Mouse (Mus musculus) spleen, adult 2 months (tissue): ENCODE measurements at regions not wholly inside any gene's neighbourhood (a gene's known extent, or its start where the extent isn't known, plus 50 kb on each side); places are given as distances from the start of the nearest gene placed in this dataset.

ENCODE experiments used
- DNase-seq, 2 experiments: peaks; one replicate each; pipeline versions ENCODE4 v3.0.0 to v3.0.0-alpha.2; 2012 to 2021; ENCODE audit warnings: low spot score in 2 of 2, low read depth in 1 of 2
- H3K27ac ChIP-seq: fragments of 200-500 bp; 2 replicates; pipeline ENCODE4 v1.5.1; 2012; ENCODE audit warnings: low read length, inconsistent platforms; ENCODE audit not compliant: insufficient read depth
- H3K27me3 ChIP-seq: fragments of 200-500 bp; 2 replicates; pipeline ENCODE4 v1.6.1; 2012; ENCODE audit warnings: mild to moderate bottlenecking, moderate library complexity, low read length, inconsistent platforms; ENCODE audit not compliant: control insufficient read depth, insufficient read depth
- H3K36me3 ChIP-seq: fragments of 200-500 bp; 2 replicates; pipeline ENCODE4 v1.6.1; 2012; ENCODE audit warnings: mild to moderate bottlenecking, low read length, inconsistent platforms; ENCODE audit not compliant: control insufficient read depth, insufficient read depth
- H3K4me1 ChIP-seq: fragments of 200-500 bp; 2 replicates; pipeline ENCODE4 v1.6.1; 2011; ENCODE audit warnings: inconsistent platforms; ENCODE audit not compliant: control insufficient read depth, insufficient read depth, insufficient read length
- H3K4me3 ChIP-seq: fragments of 200-500 bp; 2 replicates; pipeline ENCODE4 v1.5.1; 2011; ENCODE audit warnings: mild to moderate bottlenecking, inconsistent platforms; ENCODE audit not compliant: insufficient read depth, insufficient read length; ENCODE audit errors: extremely low read depth
- CTCF ChIP-seq: fragments of 200-500 bp; IDR thresholded peaks from 2 replicates; pipeline ENCODE4 v1.5.1; 2011; ENCODE audit warnings: mild to moderate bottlenecking, inconsistent platforms; ENCODE audit not compliant: insufficient read depth, insufficient read length, insufficient replicate concordance; ENCODE audit errors: extremely low read depth
- POLR2A ChIP-seq: fragments of 200-500 bp; IDR thresholded peaks from 2 replicates; pipeline ENCODE4 v1.6.1; 2011; ENCODE audit warnings: low read depth, low read length, inconsistent platforms
- WGBS: fragments of 180-500 bp; shearing (Covaris S2); methylation state at CpG from one replicate; pipeline ENCODE4 v1.1.7; 2018; 5-methylcytosine and 5-hydroxymethylcytosine counted together

DNA sequence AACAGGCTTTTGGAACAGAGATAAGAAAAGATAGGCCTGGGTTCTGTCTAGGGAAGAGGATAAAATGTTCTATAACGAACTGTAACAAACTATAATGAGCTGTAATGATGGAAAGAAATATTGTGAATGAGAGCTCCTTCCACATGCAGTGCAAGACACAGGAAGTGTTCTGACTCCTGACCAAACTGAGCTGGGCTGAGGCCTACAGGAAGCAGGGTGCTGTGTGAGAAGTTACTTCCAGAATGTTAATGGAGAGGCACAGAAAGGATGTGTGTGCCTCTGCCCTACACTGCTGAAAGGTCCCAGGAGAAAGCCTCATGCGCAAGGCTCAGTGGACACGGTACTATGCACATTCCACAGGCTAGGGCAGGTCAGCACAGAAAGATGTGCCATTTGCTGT, 80.8 kb downstream of the Gm12728 start:
- WGBS, result 82% methylated on average over 3 of the region's 3 CpGs
- no peak for TF ChIP-seq CTCF
- no peak for TF ChIP-seq POLR2A
- H3K4me1 ChIP-seq, result no peaks in the 10 kb centered on the region
- H3K36me3 ChIP-seq, result no peaks in the 10 kb centered on the region
- no peak overlapping the region for H3K27ac ChIP-seq
- H3K4me3 ChIP-seq, result no peak overlapping the region
- no peaks in the 10 kb centered on the region for H3K27me3 ChIP-seq
- no peak for DNase-seq

DNA sequence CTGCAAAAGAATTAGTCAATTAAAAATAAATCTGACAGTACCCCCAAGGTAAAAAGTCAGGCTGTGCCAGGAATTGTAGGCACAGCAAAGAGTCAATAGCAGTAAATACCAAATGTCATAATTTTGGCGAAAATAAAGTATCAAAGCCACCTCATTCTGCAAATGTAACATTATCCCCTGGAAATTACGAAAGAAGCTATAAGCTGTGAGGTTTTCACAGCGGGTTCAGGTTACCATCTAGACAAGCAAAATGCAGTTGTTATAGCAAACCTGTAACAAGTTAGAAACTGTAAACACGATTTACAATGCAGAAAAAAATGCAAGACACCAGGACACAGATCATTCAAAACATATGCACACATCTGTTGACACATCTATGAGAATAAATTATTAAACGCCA, 87.6 kb downstream of the Gm12728 start:
- Histone ChIP-seq H3K4me1 (no peaks in the 10 kb centered on the region), H3K36me3 (no peaks in the 10 kb centered on the region), H3K4me3 (no peak overlapping the region), H3K27me3 (no peaks in the 10 kb centered on the region), H3K27ac (no peak overlapping the region)
- DNase-seq, result no peak
- TF ChIP-seq CTCF (no peak), POLR2A (no peak)
- WGBS, result 80% methylated on average over 5 of the region's 5 CpGs

DNA sequence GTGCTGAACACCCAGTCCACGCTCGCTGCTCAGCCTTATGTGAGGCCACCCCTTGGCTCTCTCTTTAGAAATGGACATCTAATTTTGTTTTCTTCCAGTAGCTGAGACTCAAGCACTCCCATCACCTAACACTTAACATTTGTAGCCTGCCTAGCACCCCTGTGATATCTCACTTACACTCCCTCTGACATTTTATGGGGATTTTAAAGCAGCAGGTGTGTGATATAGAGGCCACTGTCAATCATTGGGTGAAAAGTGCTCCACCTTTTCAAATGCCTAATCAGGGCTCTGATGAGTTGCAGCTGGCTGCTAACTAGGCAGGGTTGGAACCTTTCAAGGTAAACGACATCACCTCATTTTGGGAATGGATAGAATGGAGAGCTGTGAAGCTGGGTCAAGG, 90.2 kb downstream of the Gm12728 start:
- Histone ChIP-seq H3K4me1 (no peaks in the 10 kb centered on the region), H3K27ac (no peak overlapping the region), H3K27me3 (no peaks in the 10 kb centered on the region), H3K36me3 (no peaks in the 10 kb centered on the region), H3K4me3 (no peak overlapping the region)
- no peak for TF ChIP-seq CTCF
- TF ChIP-seq POLR2A, result no peak
- no peak for DNase-seq
- WGBS, result 90% methylated on average over 3 of the region's 3 CpGs

DNA sequence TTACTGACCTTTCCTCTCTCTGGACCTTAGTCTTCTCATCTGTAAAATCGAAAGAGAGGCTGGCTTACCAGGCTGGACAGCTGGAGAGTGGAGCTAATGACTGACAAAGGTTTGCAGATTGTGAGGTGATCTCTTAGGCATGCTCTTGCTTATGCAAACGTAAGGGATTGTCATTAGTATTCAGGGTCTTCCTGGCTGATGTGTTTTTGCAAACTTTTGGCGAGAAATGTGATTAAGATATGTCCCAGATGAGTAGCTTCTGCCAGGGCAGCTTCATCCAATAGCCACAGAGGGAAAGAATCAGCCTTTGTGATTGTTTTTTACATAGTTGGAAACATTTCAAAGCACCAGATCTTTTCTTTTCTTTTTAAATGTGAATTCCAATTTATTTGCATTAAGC, 95.1 kb downstream of the Gm12728 start:
- no peak for DNase-seq
- Histone ChIP-seq H3K27me3 (no peaks in the 10 kb centered on the region), H3K27ac (no peak overlapping the region), H3K4me3 (no peak overlapping the region), H3K4me1 (no peaks in the 10 kb centered on the region), H3K36me3 (no peaks in the 10 kb centered on the region)
- WGBS, result 76% methylated on average over 3 of the region's 3 CpGs
- TF ChIP-seq CTCF (no peak), POLR2A (no peak)

DNA sequence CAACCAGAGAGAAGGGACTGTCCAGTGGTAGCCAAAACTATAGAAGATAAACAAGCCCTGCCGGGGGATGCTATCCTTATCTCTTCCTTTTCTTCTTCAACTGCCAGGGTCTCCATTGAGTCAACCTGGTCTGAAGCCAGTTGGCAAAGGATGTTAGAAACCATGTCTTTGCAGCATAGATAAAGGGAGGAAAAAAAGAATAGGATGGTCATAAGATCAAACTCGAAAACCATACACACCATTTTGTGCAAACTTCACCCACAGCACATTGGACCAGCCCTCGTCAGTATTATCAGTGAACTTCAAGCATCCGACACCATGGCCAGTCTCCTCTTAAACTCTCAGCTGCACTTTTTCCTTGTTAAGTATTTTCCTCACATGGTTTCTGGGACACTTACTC, 101.8 kb downstream of the Gm12728 start:
- no peak overlapping the region for H3K4me3 ChIP-seq
- no peak for DNase-seq
- no peak overlapping the region for H3K27ac ChIP-seq
- 79% methylated on average over 4 of the region's 4 CpGs for WGBS
- no peaks in the 10 kb centered on the region for H3K36me3 ChIP-seq
- TF ChIP-seq CTCF, result no peak
- no peak for TF ChIP-seq POLR2A
- no peaks in the 10 kb centered on the region for H3K4me1 ChIP-seq
- H3K27me3 ChIP-seq, result no peaks in the 10 kb centered on the region

DNA sequence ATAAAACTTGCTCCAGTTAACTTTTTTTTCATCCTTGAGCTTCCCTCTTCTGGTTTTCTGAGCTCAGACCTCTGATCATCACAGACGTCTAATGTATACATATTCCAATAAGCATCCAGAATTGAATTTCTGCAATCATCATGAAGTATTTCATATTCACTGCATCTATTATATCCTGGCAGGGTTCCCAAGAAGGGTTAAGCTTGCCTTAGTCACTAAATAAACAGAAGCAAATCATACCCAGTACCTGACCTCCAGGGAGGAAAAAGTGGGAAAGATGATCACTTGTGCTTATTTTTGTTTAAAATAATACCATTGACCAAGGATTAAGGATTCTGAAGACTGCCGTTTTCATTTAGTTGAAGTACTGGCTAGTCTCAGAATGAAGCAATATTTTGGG, 102.4 kb downstream of the Gm12728 start:
- DNase-seq, result no peak

DNA sequence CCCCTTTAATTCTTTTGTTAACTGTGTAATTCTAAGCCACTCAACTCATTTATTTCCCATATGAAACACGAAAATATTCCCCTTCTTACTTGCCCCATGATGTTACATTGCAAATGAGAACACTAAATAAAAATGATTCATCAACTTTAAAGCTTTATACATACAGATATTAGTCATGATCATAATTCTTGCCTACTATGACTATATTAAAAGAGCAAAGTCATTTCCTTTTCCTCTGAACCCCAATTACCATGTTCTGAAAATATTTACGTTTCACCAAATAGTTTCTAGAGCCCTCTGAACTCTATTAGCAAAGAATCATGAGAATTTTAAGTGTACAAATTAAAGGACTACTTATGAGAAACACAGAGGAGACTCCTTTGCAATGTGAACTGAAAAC, 105.4 kb downstream of the Gm12728 start:
- Histone ChIP-seq H3K27ac (no peak overlapping the region), H3K4me3 (no peak overlapping the region), H3K36me3 (no peaks in the 10 kb centered on the region), H3K27me3 (no peaks in the 10 kb centered on the region), H3K4me1 (no peaks in the 10 kb centered on the region)
- no peak for DNase-seq
- WGBS, result 27% methylated on average over 2 of the region's 2 CpGs
- TF ChIP-seq POLR2A (no peak), CTCF (no peak)

More for the DNA sequence above, 102.4 kb downstream of the Gm12728 start:
- H3K27me3 ChIP-seq, result no peaks in the 10 kb centered on the region
- H3K4me1 ChIP-seq, result no peaks in the 10 kb centered on the region
- H3K4me3 ChIP-seq, result no peak overlapping the region
- TF ChIP-seq CTCF, result no peak
- no peak for TF ChIP-seq POLR2A
- no peak overlapping the region for H3K27ac ChIP-seq
- WGBS, result 89% methylated on average over 2 of the region's 2 CpGs
- no peaks in the 10 kb centered on the region for H3K36me3 ChIP-seq
